In the genomic region with DNA sequence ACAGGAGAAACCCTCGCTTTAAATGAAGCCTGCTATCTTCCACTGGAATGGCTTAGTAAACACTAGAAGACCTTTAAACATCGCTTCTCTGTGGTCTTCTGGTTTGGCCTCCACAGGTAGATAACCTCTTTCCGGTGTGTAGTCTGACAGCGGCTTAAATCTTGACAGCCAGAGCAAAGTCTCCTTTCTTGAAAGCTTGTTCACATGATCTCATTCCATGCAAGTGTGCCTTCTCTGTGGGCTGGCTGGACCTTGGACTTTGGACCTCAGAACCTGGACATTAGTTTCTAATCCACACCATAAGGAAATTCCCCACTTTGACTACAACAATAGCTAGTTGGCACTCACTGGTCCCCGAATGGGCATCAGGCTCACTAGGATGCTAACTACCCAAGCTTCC, we compare ENCODE assay signal across 19 mouse cellular contexts.
DNase-seq lines count a peak whose midpoint lies in the region; ATAC-seq lines count a peak whose summit lies in the region.
"Had no signal": no experiment of that assay in that cellular context is flagged by ENCODE, and none has a peak within 500 bp of the region (broad histone marks: within the 10 kb centered on the region; RNA-seq: fewer than 3 reads in every experiment).

No protein-coding gene starts in this region.

- H3K27ac ChIP-seq in neural tube, embryonic 11.5 days (ENCODE audit: low read depth, low read length), result no peak overlapping the region
- H3K27ac ChIP-seq: gastrocnemius, adult 2 months; heart, adult 2 months; heart, embryonic 15.5 days; left cerebral cortex, adult 2 months; limb, embryonic 10.5 days; midbrain, embryonic 15.5 days had no signal

- H3K4me1 ChIP-seq in neural tube, embryonic 11.5 days (ENCODE audit: control insufficient read depth, insufficient read depth, low read length), result no peaks in the 10 kb centered on the region
- H3K4me1 ChIP-seq: limb, embryonic 10.5 days; midbrain, embryonic 15.5 days had no signal

- H3K9me3 ChIP-seq in neural tube, embryonic 11.5 days (ENCODE audit: control insufficient read depth, low read length), result no peaks in the 10 kb centered on the region
- H3K9me3 ChIP-seq: heart, embryonic 15.5 days; limb, embryonic 10.5 days; midbrain, embryonic 15.5 days had no signal

- no peak overlapping the region for H3K4me3 ChIP-seq in neural tube, embryonic 11.5 days (ENCODE audit: low read depth, low read length)
- H3K4me3 ChIP-seq: gastrocnemius, adult 2 months; heart, adult 2 months; heart, embryonic 15.5 days; left cerebral cortex, adult 2 months; limb, embryonic 10.5 days; midbrain, embryonic 15.5 days had no signal

- 88% methylated on average over 5 of the region's 5 CpGs for WGBS in neural tube, embryonic 11.5 days

- H3K27me3 ChIP-seq in neural tube, embryonic 11.5 days (ENCODE audit: control insufficient read depth, insufficient read depth, low read length), result no peaks in the 10 kb centered on the region
- H3K27me3 ChIP-seq: heart, embryonic 15.5 days; midbrain, embryonic 15.5 days had no signal

- peak; percentile 5 for DNase-seq in neural tube, embryonic 11.5 days (ENCODE audit: low spot score)
- no peak for DNase-seq in neural tube, embryonic 10.5 days (ENCODE audit: extremely low spot score, low spot score)
- DNase-seq in kidney, adult 9 months, result peak; percentile 95
- DNase-seq in kidney, postnatal 36 days, result peak; percentile 85 to 90
- peak; percentile 85 for DNase-seq in yolk sac, embryonic 10.5 days (ENCODE audit: low spot score)
- no peak for DNase-seq in gastrocnemius, postnatal 10 days
- no peak for DNase-seq in cerebellum, postnatal 25 days
- DNase-seq: adrenal gland, adult 2 months; cerebellum, adult 9-11 months; gastrocnemius, adult 2 months; heart, adult 2 months; lung, adult 2 months; thymus, adult 18-20 months had no signal

- H3K9ac ChIP-seq in neural tube, embryonic 11.5 days (ENCODE audit: low read length), result no peak overlapping the region
- H3K9ac ChIP-seq: heart, embryonic 15.5 days; midbrain, embryonic 15.5 days had no signal

- H3K4me2 ChIP-seq in neural tube, embryonic 11.5 days (ENCODE audit: low read depth), result no peak overlapping the region
- H3K4me2 ChIP-seq: heart, embryonic 15.5 days; midbrain, embryonic 15.5 days had no signal

- ATAC-seq in neural tube, embryonic 11.5 days (ENCODE audit: insufficient read depth, low FRiP score, low TSS enrichment), result no peak
- ATAC-seq in megakaryocyte progenitor cell, adult 5-6 weeks (replicated peaks; ENCODE audit: poor library complexity), result no peak
- ATAC-seq: hindbrain, embryonic 16.5 days; midbrain, embryonic 15.5 days had no signal

- no peaks in the 10 kb centered on the region for H3K36me3 ChIP-seq in neural tube, embryonic 11.5 days (ENCODE audit: control insufficient read depth, insufficient read depth, low read length)
- H3K36me3 ChIP-seq: heart, embryonic 15.5 days; limb, embryonic 10.5 days; midbrain, embryonic 15.5 days had no signal

Comparison
In these comparisons a context has a peak if more than half of its experiments do, and no peak if none do; other contexts are left out.
1. DNase-seq: peak in neural tube, embryonic 11.5 days (single experiment), kidney, adult 9 months (single experiment), kidney, postnatal 36 days (2 of 2) and yolk sac, embryonic 10.5 days (single experiment); none in neural tube, embryonic 10.5 days (single experiment), gastrocnemius, postnatal 10 days (single experiment) and cerebellum, postnatal 25 days (0 of 2).